Mouse (Mus musculus) MEL (cell line): ENCODE data around the gene Brwd1. TPM values are rescaled to one million over a fixed set of nuclear protein-coding genes. Genes with fewer than 3 reads are reported as not detected.
A peak's percentile ranks its signal among the peaks of the same experiment; 100 is the strongest.

Experiments
- DNase-seq: peaks from one replicate; pipeline ENCODE4 v3.0.0; 2011; ENCODE audit warnings: low read depth, low spot score
- H3K27ac ChIP-seq: 2 replicates; pipeline ENCODE4 v1.5.1; 2012; ENCODE audit warnings: low read depth, mild to moderate bottlenecking, control low read depth, low read length, moderate library complexity; ENCODE audit not compliant: control insufficient read depth
- H3K27me3 ChIP-seq, 2 experiments: fragments of 150-350 bp in 1 of 2; sonication (generic) in 1 of 2; 2 replicates each; pipeline ENCODE4 v1.6.1; 2012; ENCODE audit warnings: low read length in 2 of 2, mild to moderate bottlenecking in 2 of 2, improper control_type of control experiment in 1 of 2, moderate library complexity in 1 of 2; ENCODE audit not compliant: insufficient read depth in 2 of 2, control insufficient read depth in 1 of 2
- H3K36me3 ChIP-seq, 2 experiments: 2 replicates each; pipeline ENCODE4 v1.6.1; 2012 to 2014; ENCODE audit warnings: low read length in 2 of 2, improper control_type of control experiment in 1 of 2, inconsistent platforms in 1 of 2, mild to moderate bottlenecking in 1 of 2; ENCODE audit not compliant: insufficient read depth in 2 of 2, control insufficient read depth in 1 of 2
- H3K4me1 ChIP-seq, 2 experiments: fragments of 150-350 bp in 1 of 2; sonication (generic) in 1 of 2; 2 replicates each; pipeline ENCODE4 v1.6.1; 2012; ENCODE audit warnings: low read length in 2 of 2, improper control_type of control experiment in 1 of 2, mild to moderate bottlenecking in 1 of 2; ENCODE audit not compliant: insufficient read depth in 2 of 2, control insufficient read depth in 1 of 2
- H3K4me3 ChIP-seq, 2 experiments: fragments of 150-350 bp in 1 of 2; sonication (generic) in 1 of 2; 2 replicates each; pipeline ENCODE4 v1.5.1; 2012; ENCODE audit warnings: low read depth in 2 of 2, low read length in 2 of 2, mild to moderate bottlenecking in 2 of 2, moderate library complexity in 2 of 2, control low read depth in 1 of 2, improper control_type of control experiment in 1 of 2; ENCODE audit not compliant: control insufficient read depth in 1 of 2, insufficient read depth in 1 of 2
- H3K79me2 ChIP-seq: 2 replicates; pipeline ENCODE4 v1.6.1; 2012; ENCODE audit warnings: mild to moderate bottlenecking, low read length, moderate library complexity; ENCODE audit not compliant: control insufficient read depth, poor library complexity, insufficient read depth
- H3K9ac ChIP-seq: 2 replicates; pipeline ENCODE4 v1.6.1; 2012; ENCODE audit warnings: low read depth, mild to moderate bottlenecking, control low read depth, low read length, moderate library complexity; ENCODE audit not compliant: control insufficient read depth, poor library complexity, severe bottlenecking
- H3K9me3 ChIP-seq: fragments of 150-350 bp; sonication (generic); replicated peaks from 2 replicates; pipeline ENCODE4 v1.6.1; 2012; ENCODE audit warnings: mild to moderate bottlenecking, low read length, improper control_type of control experiment, moderate library complexity; ENCODE audit not compliant: insufficient read depth
- CHD1 ChIP-seq: IDR thresholded peaks from 2 replicates; pipeline ENCODE4 v1.6.1; 2012; ENCODE audit warnings: low read depth, mild to moderate bottlenecking, inconsistent platforms, low read length, improper control_type of control experiment
- CHD2 ChIP-seq: IDR thresholded peaks from 2 replicates; pipeline ENCODE4 v1.6.1; 2011; ENCODE audit warnings: low read length, improper control_type of control experiment
- CTCF ChIP-seq, 3 experiments: IDR thresholded peaks in 2 of 3; conservative IDR thresholded peaks in 1 of 3; 2 replicates each; pipeline ENCODE4 v1.5.1; 2011 to 2012; ENCODE audit warnings: low read length in 3 of 3, low read depth in 2 of 3, mild to moderate bottlenecking in 2 of 3, improper control_type of control experiment in 1 of 3, inconsistent platforms in 1 of 3, mixed read lengths in 1 of 3, moderate library complexity in 1 of 3; ENCODE audit not compliant: control insufficient read depth in 1 of 3, insufficient read depth in 1 of 3, poor library complexity in 1 of 3, severe bottlenecking in 1 of 3
- ETS1 ChIP-seq: IDR thresholded peaks from 2 replicates; pipeline ENCODE4 v1.6.1; 2012; ENCODE audit warnings: low read depth, mild to moderate bottlenecking, inconsistent platforms, low read length, improper control_type of control experiment, moderate library complexity
- GABPA ChIP-seq: IDR thresholded peaks from 2 replicates; pipeline ENCODE4 v1.6.1; 2012; ENCODE audit warnings: low read depth, mild to moderate bottlenecking, inconsistent platforms, low read length, improper control_type of control experiment, moderate library complexity
- JUND ChIP-seq: IDR thresholded peaks from 2 replicates; pipeline ENCODE4 v1.6.1; 2011; ENCODE audit warnings: low read depth, mild to moderate bottlenecking, improper control_type of control experiment, low read length
- KAT2A ChIP-seq: conservative IDR thresholded peaks from 2 replicates; pipeline ENCODE4 v1.6.1; 2012; ENCODE audit warnings: low read depth, low read length, improper control_type of control experiment, inconsistent platforms
- MAFK ChIP-seq: IDR thresholded peaks from 2 replicates; pipeline ENCODE4 v1.6.1; 2011; ENCODE audit warnings: low read depth, mild to moderate bottlenecking, low read length, improper control_type of control experiment, borderline replicate concordance
- MAX ChIP-seq: IDR thresholded peaks from 2 replicates; pipeline ENCODE4 v1.6.1; 2011; ENCODE audit warnings: low read length, improper control_type of control experiment
- MEF2A ChIP-seq: IDR thresholded peaks from 2 replicates; pipeline ENCODE4 v1.6.1; 2014; ENCODE audit warnings: low read depth, mild to moderate bottlenecking, inconsistent platforms, low read length, improper control_type of control experiment; ENCODE audit not compliant: poor library complexity, insufficient replicate concordance, severe bottlenecking; ENCODE audit errors: extremely low read depth
- MXI1 ChIP-seq: IDR thresholded peaks from 2 replicates; pipeline ENCODE4 v1.6.1; 2011; ENCODE audit warnings: mild to moderate bottlenecking, low read depth, low read length, improper control_type of control experiment
- MYB ChIP-seq: IDR thresholded peaks from 2 replicates; pipeline ENCODE4 v1.6.1; 2011; ENCODE audit warnings: mild to moderate bottlenecking, low read depth, low read length, improper control_type of control experiment
- NELFE ChIP-seq: IDR thresholded peaks from 2 replicates; pipeline ENCODE4 v1.6.1; 2011; ENCODE audit warnings: low read depth, low read length, improper control_type of control experiment
- POLR2A ChIP-seq, 2 experiments: IDR thresholded peaks; 2 replicates each; pipeline ENCODE4 v1.6.1; 2011 to 2012; ENCODE audit warnings: low read length in 2 of 2, mild to moderate bottlenecking in 2 of 2, control low read depth in 1 of 2, improper control_type of control experiment in 1 of 2, low read depth in 1 of 2, moderate library complexity in 1 of 2; ENCODE audit not compliant: control insufficient read depth in 1 of 2, insufficient read depth in 1 of 2, poor library complexity in 1 of 2
- POLR2AphosphoS2 ChIP-seq: IDR thresholded peaks from 2 replicates; pipeline ENCODE4 v1.6.1; 2011; ENCODE audit warnings: low read length, improper control_type of control experiment
- POLR2AphosphoS5 ChIP-seq: IDR thresholded peaks from 2 replicates; pipeline ENCODE4 v1.6.1; 2012; ENCODE audit warnings: low read depth, borderline replicate concordance, mild to moderate bottlenecking, inconsistent platforms, low read length, moderate library complexity, mixed read lengths
- RAD21 ChIP-seq: IDR thresholded peaks from 2 replicates; pipeline ENCODE4 v1.6.1; 2011; ENCODE audit warnings: mild to moderate bottlenecking, low read depth, low read length, improper control_type of control experiment
- RCOR1 ChIP-seq: IDR thresholded peaks from 2 replicates; pipeline ENCODE4 v1.6.1; 2012; ENCODE audit warnings: low read depth, mild to moderate bottlenecking, inconsistent platforms, low read length, improper control_type of control experiment
- SIN3A ChIP-seq: IDR thresholded peaks from 2 replicates; pipeline ENCODE4 v1.6.1; 2012; ENCODE audit warnings: low read length, improper control_type of control experiment, inconsistent platforms
- SMC3 ChIP-seq: IDR thresholded peaks from 2 replicates; pipeline ENCODE4 v1.6.1; 2011; ENCODE audit warnings: low read depth, low read length, improper control_type of control experiment
- USF1 ChIP-seq: IDR thresholded peaks from 2 replicates; pipeline ENCODE4 v1.6.1; 2014; ENCODE audit warnings: low read depth, mild to moderate bottlenecking, inconsistent platforms, low read length, improper control_type of control experiment, moderate library complexity
- ZC3H11A ChIP-seq: IDR thresholded peaks from 2 replicates; pipeline ENCODE4 v1.6.1; 2012; ENCODE audit warnings: low read depth, mild to moderate bottlenecking, inconsistent platforms, low read length, improper control_type of control experiment
- polyA plus RNA-seq, 2 experiments: library from polyadenylated mRNA; stranded (reverse) in 1 of 2; unstranded in 1 of 2; fragments of >175 nt in 1 of 2; fragments of >200 nt in 1 of 2; gene quantifications; 2 replicates each; pipeline versions ENCODE4 v1.2.1 to v1.2.4; 2012; ENCODE audit warnings: low replicate concordance in 2 of 2, low read depth in 1 of 2; ENCODE audit not compliant: insufficient read length in 2 of 2, insufficient read depth in 1 of 2, missing spikeins in 1 of 2
- total RNA-seq: library from RNA; depleted of rRNA; stranded (reverse); fragments of 300-350 nt; gene quantifications from 2 replicates; pipeline ENCODE4 v1.2.3, GENCODE M21; 2012

Brwd1 gene
- total and polyA plus RNA-seq, 3 experiments: 27.1 to 77.1 (median 41.0) TPM

DNA sequence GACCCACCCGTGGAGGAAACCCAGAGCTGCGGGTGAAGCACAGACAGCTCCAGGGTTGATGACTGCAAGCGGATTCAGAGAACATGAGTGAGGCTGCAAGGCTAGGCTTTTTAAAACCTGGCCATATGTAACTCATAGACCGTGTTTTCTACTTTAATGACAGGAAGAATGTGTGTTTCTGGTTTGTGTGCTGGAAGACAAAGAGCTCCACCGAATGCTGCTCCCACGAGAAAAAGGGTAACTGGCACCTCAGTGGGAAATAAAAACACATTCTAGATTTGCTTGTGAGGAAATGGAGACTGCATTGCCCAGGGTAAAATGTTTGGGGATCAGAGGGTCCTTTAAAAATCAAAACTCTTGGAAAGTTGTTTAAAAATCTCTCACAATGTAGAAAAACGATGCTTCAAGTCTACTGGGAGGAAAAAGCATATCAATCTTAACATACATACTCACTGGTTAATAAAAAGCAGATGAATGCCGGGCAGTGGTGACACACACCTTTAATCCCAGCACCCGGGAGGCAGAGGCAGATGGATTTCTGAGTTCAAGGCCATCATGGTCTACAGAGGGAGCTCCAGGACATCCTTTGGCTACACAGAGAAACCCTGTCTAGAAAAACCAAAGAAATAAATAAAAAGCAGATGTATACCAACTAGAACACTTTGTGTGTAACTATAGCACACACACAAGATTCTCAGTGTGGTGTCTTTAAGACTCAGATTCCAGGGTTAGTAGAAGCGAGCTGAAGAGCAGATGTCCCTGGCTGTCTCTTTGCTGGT lies 91.0 kb downstream of the Brwd1 start:
- H3K9ac ChIP-seq: peak overlapping the region; percentile 88
- H3K36me3 ChIP-seq: peaks cover 0 to 8% of the 10 kb centered on the region in 2 experiments; a peak in 2 of 4 replicates
- H3K27ac ChIP-seq: peak overlapping the region; percentile 60
- TF ChIP-seq RCOR1 (no peak), MXI1 (peak; percentile 12; the same call in 1 of the 2 replicates), JUND (no peak; the same call in 1 of the 2 replicates), KAT2A (0 out of 2 replicates have a peak, but pooled peaks have one; percentile 6), RAD21 (peak; percentile 36), SMC3 (no peak), POLR2AphosphoS2 (no peak; the same call in 1 of the 2 replicates), MAFK (no peak), GABPA (no peak), POLR2AphosphoS5 (no peak), NELFE (no peak), MEF2A (no peak), CHD2 (no peak), CHD1 (peak; percentile 91), POLR2A (IDR thresholded peaks at IDR 0.05; ENCODE audit: control insufficient read depth in 1 of 2, insufficient read depth in 1 of 2, low read depth in 1 of 2, low read length in 2 of 2, poor library complexity in 1 of 2) (peak in 1 of 2 experiments; percentile 88; a peak in 1 of 4 replicates), SIN3A (peak; percentile 60; the same call in 1 of the 2 replicates), ETS1 (no peak), USF1 (no peak), ZC3H11A (no peak), MAX (peak; percentile 35; the same call in 1 of the 2 replicates), CTCF (IDR thresholded peaks at IDR 0.05 in 2 of 3, conservative IDR thresholded peaks at IDR 0.05 in 1 of 3; ENCODE audit: control insufficient read depth in 1 of 3, insufficient read depth in 1 of 3, low read depth in 2 of 3, low read length in 3 of 3, poor library complexity in 1 of 3, severe bottlenecking in 1 of 3) (peak in 1 of 3 experiments; percentile 36; a peak in 2 of 6 replicates), MYB (no peak)
- peaks cover 0 to 2% of the 10 kb centered on the region in 2 experiments; a peak in 1 of 4 replicates for H3K4me1 ChIP-seq
- DNase-seq: peak; percentile 44
- no peaks in the 10 kb centered on the region for H3K9me3 ChIP-seq
- H3K27me3 ChIP-seq: no peaks in the 10 kb centered on the region
- peak overlapping the region; percentile 80 to 95 for H3K4me3 ChIP-seq
- peaks cover 12% of the 10 kb centered on the region for H3K79me2 ChIP-seq
